Mouse (Mus musculus) kidney, embryonic 14.5 days (tissue): Measurements from ENCODE around the gene Gm20532. TPM values are rescaled to one million over a fixed set of nuclear protein-coding genes. Genes with fewer than 3 reads are reported as not detected.

Source experiments
- ATAC-seq: fragments of 200-750 bp; cut with Nextera tagmentation; 2 replicates; pipeline ENCODE4 v1.8.0; 2017; ENCODE audit warnings: moderate number of reproducible peaks, mild to moderate bottlenecking, moderate TSS enrichment, moderate library complexity; ENCODE audit not compliant: low FRiP score, low TSS enrichment
- H3K27ac ChIP-seq: fragments of 300-500 bp; sonication (generic); 2 replicates; pipeline ENCODE4 v1.5.1; 2014; ENCODE audit warnings: low read depth, mild to moderate bottlenecking, low read length, moderate library complexity, mixed read lengths
- H3K27me3 ChIP-seq: fragments of 300-500 bp; sonication (generic); 2 replicates; pipeline ENCODE4 v1.6.1; 2014; ENCODE audit warnings: mild to moderate bottlenecking, low read length; ENCODE audit not compliant: control insufficient read depth, insufficient read depth
- H3K36me3 ChIP-seq: fragments of 300-500 bp; sonication (generic); 2 replicates; pipeline ENCODE4 v1.6.1; 2014; ENCODE audit warnings: low read length, mixed read lengths; ENCODE audit not compliant: control insufficient read depth, insufficient read depth
- H3K4me1 ChIP-seq: fragments of 300-500 bp; sonication (generic); 2 replicates; pipeline ENCODE4 v1.6.1; 2014; ENCODE audit warnings: low read length, mixed read lengths; ENCODE audit not compliant: control insufficient read depth, insufficient read depth
- H3K4me2 ChIP-seq: fragments of 300-500 bp; sonication (generic); replicated peaks from 2 replicates; pipeline ENCODE4 v1.6.1; 2014; ENCODE audit warnings: low read depth, mild to moderate bottlenecking, low read length
- H3K4me3 ChIP-seq: fragments of 300-500 bp; sonication (generic); 2 replicates; pipeline ENCODE4 v1.5.1; 2014; ENCODE audit warnings: mild to moderate bottlenecking, low read length
- H3K9ac ChIP-seq: fragments of 300-500 bp; sonication (generic); 2 replicates; pipeline ENCODE4 v1.6.1; 2014; ENCODE audit warnings: low read depth, mild to moderate bottlenecking, low read length, moderate library complexity
- H3K9me3 ChIP-seq: fragments of 300-500 bp; sonication (generic); 2 replicates; pipeline ENCODE4 v1.6.1; 2016; ENCODE audit warnings: low read length; ENCODE audit not compliant: control insufficient read depth
- WGBS: fragments of 180-500 bp; shearing (Covaris S2); extraction: QIAGEN DNeasy Blood & Tissue Kit; methylation state at CpG from one replicate; pipeline ENCODE4 v1.1.7; 2014; 5-methylcytosine and 5-hydroxymethylcytosine counted together
- polyA plus RNA-seq: library from polyadenylated mRNA; unstranded; fragments of >200 nt; fragmentation: Nextera tagmentation; extraction: Ambion mirVana; gene quantifications from 2 replicates; pipeline ENCODE4 v1.2.1, GENCODE M21; 2014

Gm20532 gene
- not detected in 2 replicates for polyA plus RNA-seq

- H3K9me3 ChIP-seq, result no peaks in the 10 kb centered on the region
- peak within 1 kb of the TSS; percentile 64 for H3K4me2 ChIP-seq
- peak within 1 kb of the TSS; percentile 81 for H3K9ac ChIP-seq
- H3K4me3 ChIP-seq, result peak within 1 kb of the TSS; percentile 66
- peaks cover 3% of the 10 kb centered on the region; the same call in 1 of the 2 replicates for H3K36me3 ChIP-seq
- H3K27me3 ChIP-seq, result no peaks in the 10 kb centered on the region
- peak; percentile 82 for ATAC-seq
- H3K4me1 ChIP-seq, result peaks cover 20% of the 10 kb centered on the region
- H3K27ac ChIP-seq, result peak within 1 kb of the TSS; percentile 78
- under 1% methylated on average over 62 of the region's 65 CpGs for WGBS
Observed at GRCm38 (mm10) chr2:26586294-26587043, at the start of gene Gm20532. TSS of gene Gm20532 (plus strand) at chr2:26586639.

GRCm38 (mm10) chr2:26539516-26539915 lies 46.9 kb upstream of the Gm20532 start:
- no peaks in the 10 kb centered on the region for H3K9me3 ChIP-seq
- no peak overlapping the region for H3K9ac ChIP-seq
- peaks cover 35% of the 10 kb centered on the region for H3K4me1 ChIP-seq
- H3K27me3 ChIP-seq, result no peaks in the 10 kb centered on the region
- 43% methylated on average over 2 of the region's 2 CpGs for WGBS
- no peak overlapping the region for H3K4me2 ChIP-seq
- H3K4me3 ChIP-seq, result no peak overlapping the region
- H3K27ac ChIP-seq, result no peak overlapping the region
- no peak for ATAC-seq
- no peaks in the 10 kb centered on the region for H3K36me3 ChIP-seq

- Histone ChIP-seq H3K4me3 (no peak overlapping the region), H3K9me3 (no peaks in the 10 kb centered on the region), H3K27ac (0 out of 2 replicates have a peak overlapping the region, but pooled peaks have one; percentile 47), H3K36me3 (no peaks in the 10 kb centered on the region), H3K9ac (no peak overlapping the region; the same call in 1 of the 2 replicates), H3K4me1 (peaks cover 37% of the 10 kb centered on the region), H3K4me2 (no peak overlapping the region), H3K27me3 (no peaks in the 10 kb centered on the region)
- WGBS, result 41% methylated on average over 7 of the region's 7 CpGs
- ATAC-seq, result no peak
Observed at GRCm38 (mm10) chr2:26540721-26541120, 45.7 kb upstream of the Gm20532 start.

- Histone ChIP-seq H3K27me3 (no peaks in the 10 kb centered on the region), H3K27ac (peak overlapping the region; percentile 3; the same call in 1 of the 2 replicates), H3K9ac (no peak overlapping the region), H3K9me3 (no peaks in the 10 kb centered on the region), H3K4me2 (no peak overlapping the region), H3K4me3 (no peak overlapping the region), H3K36me3 (no peaks in the 10 kb centered on the region), H3K4me1 (peaks cover 37% of the 10 kb centered on the region)
- peak; percentile 58; the same call in 1 of the 2 replicates for ATAC-seq
- WGBS, result 17% methylated on average over 9 of the region's 9 CpGs
Observed at GRCm38 (mm10) chr2:26541258-26541910, 45.1 kb upstream of the Gm20532 start.

- Histone ChIP-seq H3K4me2 (no peak overlapping the region), H3K4me3 (no peak overlapping the region), H3K9me3 (no peaks in the 10 kb centered on the region), H3K27ac (0 out of 2 replicates have a peak overlapping the region, but pooled peaks have one; percentile 11), H3K9ac (no peak overlapping the region), H3K36me3 (no peaks in the 10 kb centered on the region), H3K27me3 (no peaks in the 10 kb centered on the region), H3K4me1 (peaks cover 37% of the 10 kb centered on the region)
- WGBS, result 68% methylated on average over 4 of the region's 4 CpGs
- ATAC-seq, result no peak
Observed at GRCm38 (mm10) chr2:26543155-26543554, 43.3 kb upstream of the Gm20532 start.

- 70% methylated on average over 8 of the region's 8 CpGs for WGBS
- no peak overlapping the region for H3K4me2 ChIP-seq
- peaks cover 37% of the 10 kb centered on the region for H3K4me1 ChIP-seq
- H3K36me3 ChIP-seq, result no peaks in the 10 kb centered on the region
- H3K9ac ChIP-seq, result no peak overlapping the region
- no peak overlapping the region for H3K27ac ChIP-seq
- no peak overlapping the region for H3K4me3 ChIP-seq
- H3K27me3 ChIP-seq, result no peaks in the 10 kb centered on the region
- H3K9me3 ChIP-seq, result no peaks in the 10 kb centered on the region
- ATAC-seq, result no peak
Observed at GRCm38 (mm10) chr2:26543768-26544167, 42.7 kb upstream of the Gm20532 start.

- Histone ChIP-seq H3K4me1 (peaks cover 37% of the 10 kb centered on the region), H3K9ac (peak overlapping the region; percentile 12; the same call in 1 of the 2 replicates), H3K36me3 (no peaks in the 10 kb centered on the region), H3K4me3 (no peak overlapping the region), H3K27me3 (no peaks in the 10 kb centered on the region), H3K27ac (0 out of 2 replicates have a peak overlapping the region, but pooled peaks have one; percentile 11), H3K9me3 (no peaks in the 10 kb centered on the region), H3K4me2 (no peak overlapping the region)
- peak; percentile 48; the same call in 1 of the 2 replicates for ATAC-seq
- WGBS, result 39% methylated on average over 3 of the region's 3 CpGs
Observed at GRCm38 (mm10) chr2:26544265-26544664, 42.2 kb upstream of the Gm20532 start.

GRCm38 (mm10) chr2:26547481-26547880 lies 39.0 kb upstream of the Gm20532 start:
- H3K9me3 ChIP-seq, result no peaks in the 10 kb centered on the region
- no peaks in the 10 kb centered on the region for H3K36me3 ChIP-seq
- H3K4me2 ChIP-seq, result no peak overlapping the region
- ATAC-seq, result 0 out of 2 replicates have a peak, but pooled peaks have one; percentile 48
- peaks cover 28% of the 10 kb centered on the region for H3K4me1 ChIP-seq
- H3K4me3 ChIP-seq, result no peak overlapping the region
- no peak overlapping the region for H3K9ac ChIP-seq
- 28% methylated on average over 2 of the region's 2 CpGs for WGBS
- H3K27ac ChIP-seq, result no peak overlapping the region
- H3K27me3 ChIP-seq, result no peaks in the 10 kb centered on the region

GRCm38 (mm10) chr2:26549801-26550200 lies 36.6 kb upstream of the Gm20532 start:
- WGBS, result 67% methylated on average over 10 of the region's 10 CpGs
- Histone ChIP-seq H3K4me1 (peaks cover 14% of the 10 kb centered on the region), H3K4me2 (no peak overlapping the region), H3K36me3 (no peaks in the 10 kb centered on the region), H3K27me3 (no peaks in the 10 kb centered on the region), H3K9ac (no peak overlapping the region), H3K4me3 (no peak overlapping the region), H3K27ac (no peak overlapping the region), H3K9me3 (no peaks in the 10 kb centered on the region)
- no peak for ATAC-seq
